Mouse (Mus musculus): ENCODE data around the gene Mamld1. TPM values are rescaled to one million over a fixed set of nuclear protein-coding genes. Genes with fewer than 3 reads are reported as not detected.
"Not testable (repeated sequence)": the region's sequence is repeated elsewhere in the genome, so short reads cannot be mapped to it uniquely, and the experiment has no call there.

Gene Mamld1
- 3.7 and 4.2 TPM in 2 replicates for polyA plus RNA-seq (2015; fragmentation: Nextera tagmentation; extraction: Ambion mirVana)

DNA sequence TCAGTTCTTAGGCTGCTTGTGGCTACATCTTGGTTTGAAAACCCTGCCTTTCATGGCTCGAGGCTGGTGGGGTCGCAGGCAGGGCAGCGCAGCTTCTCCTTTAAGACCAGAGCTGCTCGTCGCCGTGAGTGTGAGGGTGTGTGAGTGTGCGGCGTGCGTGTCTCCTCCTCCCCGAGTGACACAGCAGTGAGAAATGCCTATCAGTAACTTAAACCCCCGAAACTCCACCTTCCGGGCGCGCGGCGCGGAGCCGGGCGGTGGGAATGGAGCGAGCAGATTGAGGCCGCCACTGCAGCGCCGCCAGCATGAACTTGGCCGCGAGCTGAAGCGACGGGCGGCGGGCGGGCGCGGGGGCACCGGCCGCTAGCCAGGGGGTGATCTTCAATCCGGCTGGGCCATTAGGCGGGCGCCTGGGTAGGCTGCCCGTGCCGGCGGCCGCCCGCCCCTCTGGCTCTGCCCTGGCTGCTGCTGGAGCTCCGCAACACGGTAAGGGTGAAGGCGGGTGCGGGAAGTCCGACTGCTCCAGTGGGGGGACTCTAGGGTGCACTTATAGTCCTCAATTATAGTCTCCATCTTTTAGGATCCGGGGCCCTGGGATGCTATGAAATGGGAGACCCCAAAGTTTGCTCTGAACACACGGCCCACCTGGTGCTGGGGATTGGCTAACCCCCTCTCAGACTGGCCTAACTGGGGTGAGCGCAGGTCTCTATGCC is at the start of gene Mamld1:
TSS of gene Mamld1 (plus strand) at position 393 of the 713 bp plus-strand sequence.
- peak; percentile 82 for ATAC-seq (replicated peaks; ENCODE audit: extremely low read depth, insufficient read depth, low FRiP score)
- Histone ChIP-seq H3K27me3 (ENCODE audit: control insufficient read depth, insufficient read depth, low read length) (peaks cover 2% of the 10 kb centered on the region), H3K27ac (ENCODE audit: low read length) (peak within 1 kb of the TSS; percentile 55)

DNA sequence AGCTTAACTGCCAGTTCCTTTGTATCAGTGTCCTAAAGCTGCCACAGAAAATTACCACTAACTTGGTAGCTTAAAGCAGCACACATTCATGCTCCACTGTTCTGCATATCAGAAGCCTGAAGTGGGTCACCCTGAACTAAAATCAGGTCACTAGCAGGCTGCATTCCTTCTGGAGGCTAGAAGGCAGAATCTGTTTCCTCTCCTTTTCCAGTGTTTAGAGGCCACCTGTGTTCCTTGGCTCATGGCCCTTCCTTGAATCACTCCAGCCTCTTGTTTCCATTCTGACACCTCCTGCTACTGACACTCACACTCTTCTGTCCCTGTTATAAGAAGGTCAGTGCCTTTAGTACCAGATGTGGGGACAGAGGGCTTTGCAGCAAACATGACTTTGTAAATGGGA is 25.3 kb upstream of the Mamld1 start:
- no peaks in the 10 kb centered on the region for H3K36me3 ChIP-seq (ENCODE audit: control insufficient read depth, insufficient read depth)
- H3K4me1 ChIP-seq (ENCODE audit: control insufficient read depth, insufficient read depth, low read length), result peaks cover 4% of the 10 kb centered on the region; the same call in 1 of the 2 replicates
- no peak overlapping the region for H3K4me3 ChIP-seq (ENCODE audit: low read length)
- ATAC-seq (replicated peaks; ENCODE audit: extremely low read depth, insufficient read depth, low FRiP score), result peak; percentile 41; the same call in 1 of the 2 replicates
- H3K27me3 ChIP-seq (ENCODE audit: control insufficient read depth, insufficient read depth, low read length), result no peaks in the 10 kb centered on the region
- H3K9me3 ChIP-seq (replicated peaks; ENCODE audit: control insufficient read depth, low read length), result no peaks in the 10 kb centered on the region
- peak overlapping the region; percentile 35; the same call in 1 of the 2 replicates for H3K27ac ChIP-seq (ENCODE audit: low read length)
- H3K4me2 ChIP-seq (ENCODE audit: low read depth, low read length), result no peak overlapping the region
- no peak overlapping the region for H3K9ac ChIP-seq (ENCODE audit: low read length)

More for the DNA sequence above, at the start of gene Mamld1:
- WGBS, result 16% methylated on average over 50 of the region's 50 CpGs
- Histone ChIP-seq H3K9ac (ENCODE audit: low read length) (peak within 1 kb of the TSS; percentile 70), H3K36me3 (ENCODE audit: control insufficient read depth, insufficient read depth) (no peaks in the 10 kb centered on the region), H3K4me3 (ENCODE audit: low read length) (peak within 1 kb of the TSS; percentile 57), H3K4me2 (ENCODE audit: low read depth, low read length) (peak within 1 kb of the TSS; percentile 72), H3K9me3 (replicated peaks; ENCODE audit: control insufficient read depth, low read length) (no peaks in the 10 kb centered on the region), H3K4me1 (ENCODE audit: control insufficient read depth, insufficient read depth, low read length) (peaks cover 5% of the 10 kb centered on the region)

DNA sequence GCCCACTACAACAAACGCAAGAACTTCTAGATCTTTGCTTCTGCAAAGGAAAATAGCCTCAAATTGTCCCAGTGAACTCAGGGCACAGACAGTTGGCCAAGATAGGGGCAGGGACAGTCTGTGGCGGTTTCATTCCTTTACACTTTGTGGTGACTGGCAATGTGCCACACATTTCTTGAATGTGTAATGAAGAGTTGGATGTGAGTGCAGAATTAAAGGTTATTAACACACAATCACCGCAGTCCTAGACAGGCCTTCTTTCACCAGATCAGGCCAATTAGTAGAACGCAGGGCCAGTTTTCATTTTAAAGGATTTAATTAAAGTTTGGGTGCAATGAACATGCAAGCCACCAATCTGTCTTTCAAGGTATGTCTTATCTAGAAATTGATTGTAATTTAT is 22.0 kb upstream of the Mamld1 start:
- H3K4me1 ChIP-seq (ENCODE audit: control insufficient read depth, insufficient read depth, low read length), result peaks cover 4% of the 10 kb centered on the region; the same call in 1 of the 2 replicates

DNA sequence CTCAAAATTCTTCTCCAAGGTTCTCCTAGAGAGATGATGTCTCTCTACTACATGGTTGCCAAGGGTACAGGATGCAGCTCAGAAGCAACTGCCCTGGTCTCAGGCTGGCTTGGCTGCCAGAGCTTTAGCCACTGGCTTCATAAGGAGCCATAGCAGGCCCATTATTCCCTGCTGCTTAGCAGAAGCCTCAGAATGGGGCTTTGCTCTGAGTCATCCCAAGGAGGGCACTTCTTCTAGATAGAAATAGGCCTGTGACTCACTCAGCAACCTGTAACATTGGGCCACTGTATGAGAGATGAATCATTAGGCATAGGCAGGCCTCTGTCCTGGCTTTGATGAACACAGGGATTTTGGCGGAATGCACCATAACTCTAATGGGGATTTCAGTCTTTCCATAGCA is 21.1 kb upstream of the Mamld1 start:
- ATAC-seq (replicated peaks; ENCODE audit: extremely low read depth, insufficient read depth, low FRiP score); H3K9ac ChIP-seq (ENCODE audit: low read length); H3K4me2 ChIP-seq (ENCODE audit: low read depth, low read length); H3K9me3 ChIP-seq (replicated peaks; ENCODE audit: control insufficient read depth, low read length); H3K36me3 ChIP-seq (ENCODE audit: control insufficient read depth, insufficient read depth); H3K27ac ChIP-seq (ENCODE audit: low read length); H3K4me3 ChIP-seq (ENCODE audit: low read length); H3K4me1 ChIP-seq (ENCODE audit: control insufficient read depth, insufficient read depth, low read length); H3K27me3 ChIP-seq (ENCODE audit: control insufficient read depth, insufficient read depth, low read length): not testable (repeated sequence)
- WGBS, result 82% methylated on average over 1 of the region's 1 CpGs

More for the DNA sequence above, 22.0 kb upstream of the Mamld1 start:
- Histone ChIP-seq H3K4me3 (ENCODE audit: low read length) (no peak overlapping the region), H3K27me3 (ENCODE audit: control insufficient read depth, insufficient read depth, low read length) (no peaks in the 10 kb centered on the region), H3K9ac (ENCODE audit: low read length) (no peak overlapping the region), H3K4me2 (ENCODE audit: low read depth, low read length) (no peak overlapping the region), H3K27ac (ENCODE audit: low read length) (no peak overlapping the region), H3K9me3 (replicated peaks; ENCODE audit: control insufficient read depth, low read length) (no peaks in the 10 kb centered on the region), H3K36me3 (ENCODE audit: control insufficient read depth, insufficient read depth) (no peaks in the 10 kb centered on the region)
- 76% methylated on average over 4 of the region's 4 CpGs for WGBS
- ATAC-seq (replicated peaks; ENCODE audit: extremely low read depth, insufficient read depth, low FRiP score), result no peak

DNA sequence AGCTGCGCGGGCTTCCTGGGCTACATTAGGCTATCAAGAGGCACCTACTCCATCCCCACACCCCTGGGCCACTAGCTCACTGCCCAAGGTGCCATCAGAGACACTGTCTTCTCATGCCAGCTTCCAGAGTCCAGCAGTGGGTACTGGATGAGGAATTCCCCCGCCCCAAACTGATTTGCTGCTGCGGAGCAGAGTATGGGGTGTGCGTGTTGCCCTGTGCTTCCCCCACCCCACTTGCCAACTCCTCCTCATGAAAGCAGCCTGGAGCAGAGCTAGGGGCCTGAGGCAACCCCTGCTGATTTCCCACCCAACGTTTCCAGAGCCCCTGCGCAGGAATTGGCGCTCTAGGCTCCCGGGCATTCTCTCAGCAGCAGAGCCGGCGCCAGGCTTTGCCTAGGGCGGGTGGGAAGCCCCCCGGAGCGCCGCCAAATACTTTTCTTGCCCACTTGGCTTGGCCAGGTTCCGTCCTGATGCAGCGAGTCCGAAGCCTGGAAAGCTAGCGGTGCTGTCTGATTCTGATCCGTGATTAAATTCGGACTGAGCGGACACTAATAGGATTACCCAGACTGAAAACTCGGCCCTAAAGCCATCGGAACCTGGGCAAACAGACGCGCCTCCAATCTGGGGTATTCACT is 738 bp downstream of the Mamld1 start:
- peak overlapping the region; percentile 70 for H3K9ac ChIP-seq (ENCODE audit: low read length)
- peaks cover 2% of the 10 kb centered on the region for H3K27me3 ChIP-seq (ENCODE audit: control insufficient read depth, insufficient read depth, low read length)
- peak overlapping the region; percentile 72 for H3K4me2 ChIP-seq (ENCODE audit: low read depth, low read length)
- ATAC-seq (replicated peaks; ENCODE audit: extremely low read depth, insufficient read depth, low FRiP score), result no peak
- H3K4me3 ChIP-seq (ENCODE audit: low read length), result peak overlapping the region; percentile 57
- peaks cover 5% of the 10 kb centered on the region for H3K4me1 ChIP-seq (ENCODE audit: control insufficient read depth, insufficient read depth, low read length)
- H3K9me3 ChIP-seq (replicated peaks; ENCODE audit: control insufficient read depth, low read length), result no peaks in the 10 kb centered on the region
- H3K36me3 ChIP-seq (ENCODE audit: control insufficient read depth, insufficient read depth), result no peaks in the 10 kb centered on the region
- peak overlapping the region; percentile 45 for H3K27ac ChIP-seq (ENCODE audit: low read length)
- 11% methylated on average over 26 of the region's 26 CpGs for WGBS

DNA sequence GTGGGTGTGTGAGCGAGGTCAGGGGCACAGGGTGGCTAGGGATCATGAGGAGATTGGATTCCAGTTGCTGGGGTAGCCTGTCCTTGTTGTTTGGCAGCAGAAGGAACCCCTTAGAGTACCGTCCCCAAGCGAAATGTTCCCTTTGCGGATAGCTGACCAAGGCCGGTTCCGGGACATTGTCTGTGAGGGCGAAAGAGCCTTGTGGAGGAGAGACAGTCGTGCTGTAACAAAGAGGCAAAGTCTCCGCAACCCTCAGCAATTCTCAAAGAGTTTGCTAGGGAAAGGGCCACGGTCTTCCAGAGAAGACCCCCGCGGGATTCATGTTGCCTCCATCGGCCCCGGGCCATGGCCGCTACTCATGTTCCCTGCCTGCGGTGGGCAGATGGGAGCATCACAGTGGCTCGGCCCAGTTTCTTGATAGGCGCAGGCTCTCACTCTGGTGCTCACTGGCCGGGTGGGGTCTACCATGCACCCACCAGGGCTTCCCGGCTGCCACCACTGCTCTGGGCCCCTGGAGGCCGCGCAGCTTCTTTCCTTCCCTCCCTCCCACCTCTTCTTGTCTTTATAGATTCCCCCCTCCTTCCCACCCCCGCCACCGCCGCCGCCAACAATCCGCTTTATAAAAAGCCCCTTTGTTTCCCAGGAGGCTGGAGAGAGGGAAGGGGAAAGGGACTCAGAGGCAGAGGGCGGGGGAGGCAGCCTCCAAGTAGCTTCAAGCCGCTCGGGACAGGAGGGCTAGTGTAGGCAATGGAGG is 1.5 kb downstream of the Mamld1 start:
- peak overlapping the region; percentile 57 for H3K4me3 ChIP-seq (ENCODE audit: low read length)
- H3K4me1 ChIP-seq (ENCODE audit: control insufficient read depth, insufficient read depth, low read length), result peaks cover 5% of the 10 kb centered on the region
- peak overlapping the region; percentile 72 for H3K4me2 ChIP-seq (ENCODE audit: low read depth, low read length)
- H3K27ac ChIP-seq (ENCODE audit: low read length), result peak overlapping the region; percentile 45
- H3K36me3 ChIP-seq (ENCODE audit: control insufficient read depth, insufficient read depth), result no peaks in the 10 kb centered on the region
- no peak for ATAC-seq (replicated peaks; ENCODE audit: extremely low read depth, insufficient read depth, low FRiP score)
- peaks cover 2% of the 10 kb centered on the region for H3K27me3 ChIP-seq (ENCODE audit: control insufficient read depth, insufficient read depth, low read length)
- 27% methylated on average over 29 of the region's 30 CpGs for WGBS
- peak overlapping the region; percentile 70 for H3K9ac ChIP-seq (ENCODE audit: low read length)
- no peaks in the 10 kb centered on the region for H3K9me3 ChIP-seq (replicated peaks; ENCODE audit: control insufficient read depth, low read length)

DNA sequence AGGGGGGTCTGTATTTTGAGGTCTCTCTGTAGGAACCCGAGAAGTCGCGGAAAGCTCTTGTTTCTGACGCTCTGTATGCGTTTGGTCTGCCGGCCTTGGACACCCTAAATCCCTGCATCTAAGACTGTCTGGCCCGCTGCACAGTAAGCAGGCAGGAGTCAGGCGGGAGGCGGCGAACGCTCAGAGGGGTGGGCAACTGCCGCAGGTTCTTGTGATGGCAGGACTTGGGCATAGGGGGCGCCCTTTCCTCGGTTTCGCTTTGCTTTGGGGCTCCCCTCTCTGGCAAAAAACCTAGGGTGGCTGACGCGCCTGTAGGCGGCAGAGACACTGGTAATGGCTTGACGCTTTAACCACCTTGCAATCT is 2.0 kb downstream of the Mamld1 start:
- Histone ChIP-seq H3K9ac (ENCODE audit: low read length) (peak overlapping the region; percentile 70), H3K27me3 (ENCODE audit: control insufficient read depth, insufficient read depth, low read length) (peaks cover 2% of the 10 kb centered on the region), H3K4me2 (ENCODE audit: low read depth, low read length) (peak overlapping the region; percentile 72), H3K4me3 (ENCODE audit: low read length) (peak overlapping the region; percentile 57), H3K36me3 (ENCODE audit: control insufficient read depth, insufficient read depth) (no peaks in the 10 kb centered on the region), H3K9me3 (replicated peaks; ENCODE audit: control insufficient read depth, low read length) (no peaks in the 10 kb centered on the region), H3K27ac (ENCODE audit: low read length) (peak overlapping the region; percentile 45), H3K4me1 (ENCODE audit: control insufficient read depth, insufficient read depth, low read length) (peaks cover 5% of the 10 kb centered on the region)
- ATAC-seq (replicated peaks; ENCODE audit: extremely low read depth, insufficient read depth, low FRiP score), result peak; percentile 42; the same call in 1 of the 2 replicates
- 10% methylated on average over 19 of the region's 19 CpGs for whole genome bisulfite sequencing

DNA sequence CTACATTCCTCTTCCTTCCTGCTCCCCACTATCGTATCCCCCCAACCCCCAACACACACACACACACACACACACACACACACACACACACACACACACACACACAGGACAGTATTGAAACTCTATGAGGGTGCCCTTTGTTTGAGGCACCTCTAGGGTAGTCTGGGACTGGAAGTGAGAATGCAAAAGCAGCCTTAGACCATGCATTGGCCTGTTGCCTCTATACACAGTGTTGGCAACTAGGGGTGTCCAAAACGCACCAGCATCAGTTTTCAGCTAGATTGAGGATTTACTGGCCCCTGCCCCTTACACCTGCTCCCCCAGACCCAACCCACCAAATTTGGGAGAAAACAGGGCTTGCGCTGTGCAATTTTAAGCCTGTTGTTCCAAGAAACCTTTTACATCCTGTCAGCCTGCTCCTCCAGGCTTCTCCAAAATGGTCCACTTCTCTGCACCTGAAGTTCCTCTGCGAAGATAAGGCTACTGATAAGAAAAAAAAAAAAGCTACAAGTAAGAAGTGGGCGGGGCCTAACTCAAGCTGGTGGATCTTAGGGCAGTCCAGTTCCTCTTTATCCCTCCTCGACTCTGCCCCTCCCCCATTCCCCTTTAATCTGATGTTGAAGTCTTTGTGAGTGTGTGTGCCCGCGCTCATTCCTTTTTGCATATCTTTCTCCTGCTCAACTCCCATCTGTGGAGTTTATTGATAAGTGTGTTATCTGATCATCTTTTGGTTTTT is 2.6 kb downstream of the Mamld1 start:
- Histone ChIP-seq H3K4me1 (ENCODE audit: control insufficient read depth, insufficient read depth, low read length) (peaks cover 5% of the 10 kb centered on the region), H3K36me3 (ENCODE audit: control insufficient read depth, insufficient read depth) (no peaks in the 10 kb centered on the region), H3K27me3 (ENCODE audit: control insufficient read depth, insufficient read depth, low read length) (peaks cover 2% of the 10 kb centered on the region), H3K27ac (ENCODE audit: low read length) (peak overlapping the region; percentile 45), H3K9ac (ENCODE audit: low read length) (no peak overlapping the region), H3K4me2 (ENCODE audit: low read depth, low read length) (peak overlapping the region; percentile 72), H3K4me3 (ENCODE audit: low read length) (peak overlapping the region; percentile 57), H3K9me3 (replicated peaks; ENCODE audit: control insufficient read depth, low read length) (no peaks in the 10 kb centered on the region)
- 32% methylated on average over 8 of the region's 8 CpGs for WGBS
- ATAC-seq (replicated peaks; ENCODE audit: extremely low read depth, insufficient read depth, low FRiP score), result no peak
